In genomic region chr15:78572658-78573397, GRCm38 (mm10) we compare ENCODE assay signal across 9 mouse cellular contexts. TPM values are rescaled to one million over a fixed set of nuclear protein-coding genes. Genes with fewer than 3 reads are reported as not detected.
A peak's percentile ranks its signal among the peaks of the same experiment; 100 is the strongest.
DNase-seq lines count a peak whose midpoint lies in the region; ATAC-seq lines count a peak whose summit lies in the region.
"Had no signal": no experiment of that assay in that cellular context is flagged by ENCODE, and none has a peak within 500 bp of the region (broad histone marks: within the 10 kb centered on the region; RNA-seq: fewer than 3 reads in every experiment).

TSS of gene Rac2 (minus strand) at chr15:78572783.

- H3K9me3 ChIP-seq in kidney, embryonic 15.5 days (replicated peaks): no peaks in the 10 kb centered on the region
- no peaks in the 10 kb centered on the region for H3K9me3 ChIP-seq in intestine, embryonic 15.5 days
- H3K9me3 ChIP-seq in hindbrain, embryonic 16.5 days (ENCODE audit: control insufficient read depth, low read length): no peaks in the 10 kb centered on the region
- no peaks in the 10 kb centered on the region for H3K9me3 ChIP-seq in kidney, embryonic 14.5 days (ENCODE audit: control insufficient read depth, low read length)

- H3K9ac ChIP-seq in kidney, embryonic 15.5 days: no peak within 1 kb of the TSS
- no peak within 1 kb of the TSS for H3K9ac ChIP-seq in intestine, embryonic 15.5 days
- no peak within 1 kb of the TSS for H3K9ac ChIP-seq in hindbrain, embryonic 16.5 days (ENCODE audit: low read depth, low read length)
- no peak within 1 kb of the TSS for H3K9ac ChIP-seq in kidney, embryonic 14.5 days (ENCODE audit: low read depth, low read length)

- no peaks in the 10 kb centered on the region for H3K27me3 ChIP-seq in kidney, embryonic 15.5 days
- no peaks in the 10 kb centered on the region for H3K27me3 ChIP-seq in intestine, embryonic 15.5 days (replicated peaks)
- H3K27me3 ChIP-seq in hindbrain, embryonic 16.5 days (replicated peaks; ENCODE audit: control insufficient read depth, insufficient read depth, low read length): no peaks in the 10 kb centered on the region
- H3K27me3 ChIP-seq in kidney, embryonic 14.5 days (ENCODE audit: control insufficient read depth, insufficient read depth, low read length): no peaks in the 10 kb centered on the region

- no peak within 1 kb of the TSS for H3K27ac ChIP-seq in kidney, embryonic 15.5 days
- H3K27ac ChIP-seq in intestine, embryonic 15.5 days: no peak within 1 kb of the TSS
- no peak within 1 kb of the TSS for H3K27ac ChIP-seq in hindbrain, embryonic 16.5 days (ENCODE audit: low read depth, low read length)
- no peak within 1 kb of the TSS for H3K27ac ChIP-seq in kidney, embryonic 14.5 days (ENCODE audit: low read depth, low read length)

- H3K4me3 ChIP-seq in kidney, embryonic 15.5 days (replicated peaks): no peak within 1 kb of the TSS
- H3K4me3 ChIP-seq in intestine, embryonic 15.5 days (replicated peaks): peak within 1 kb of the TSS; percentile 4; the same call in 1 of the 2 replicates
- no peak within 1 kb of the TSS for H3K4me3 ChIP-seq in hindbrain, embryonic 16.5 days (ENCODE audit: low read length)
- H3K4me3 ChIP-seq in kidney, embryonic 14.5 days (ENCODE audit: low read length): no peak within 1 kb of the TSS

- ATAC-seq in kidney, embryonic 15.5 days (replicated peaks; ENCODE audit: low FRiP score): no peak
- ATAC-seq in intestine, embryonic 15.5 days: no peak
- ATAC-seq in megakaryocyte, adult 5-6 weeks (ENCODE audit: poor library complexity, severe bottlenecking): peak; percentile 81
- no peak for ATAC-seq in hindbrain, embryonic 16.5 days
- no peak for ATAC-seq in kidney, embryonic 14.5 days (ENCODE audit: low FRiP score, low TSS enrichment)

- no peaks in the 10 kb centered on the region for H3K36me3 ChIP-seq in kidney, embryonic 15.5 days
- H3K36me3 ChIP-seq in intestine, embryonic 15.5 days: no peaks in the 10 kb centered on the region
- no peaks in the 10 kb centered on the region for H3K36me3 ChIP-seq in hindbrain, embryonic 16.5 days (ENCODE audit: control insufficient read depth, insufficient read depth, low read length)
- H3K36me3 ChIP-seq in kidney, embryonic 14.5 days (ENCODE audit: control insufficient read depth, insufficient read depth, low read length): no peaks in the 10 kb centered on the region

- H3K4me1 ChIP-seq in kidney, embryonic 15.5 days: 0 out of 2 replicates have a peak, but pooled peaks cover 4% of the 10 kb centered on the region
- H3K4me1 ChIP-seq in intestine, embryonic 15.5 days (replicated peaks): no peaks in the 10 kb centered on the region
- H3K4me1 ChIP-seq in hindbrain, embryonic 16.5 days (ENCODE audit: control insufficient read depth, insufficient read depth, low read depth, low read length): no peaks in the 10 kb centered on the region
- H3K4me1 ChIP-seq in kidney, embryonic 14.5 days (ENCODE audit: control insufficient read depth, insufficient read depth, low read length): no peaks in the 10 kb centered on the region

- 80% methylated on average over 8 of the region's 8 CpGs for WGBS in kidney, embryonic 15.5 days
- WGBS in intestine, embryonic 15.5 days: 73% methylated on average over 8 of the region's 8 CpGs
- 81% methylated on average over 8 of the region's 8 CpGs for WGBS in hindbrain, embryonic 16.5 days
- 87% methylated on average over 8 of the region's 8 CpGs for WGBS in kidney, embryonic 14.5 days

- no peak for DNase-seq in kidney, postnatal 25 days
- peak; percentile 81 for DNase-seq in thymus, postnatal 4 days
- DNase-seq in ovary, postnatal 14 days (ENCODE audit: low spot score): no peak
- DNase-seq: kidney, adult 11 months had no signal

- no peak within 1 kb of the TSS for H3K4me2 ChIP-seq in kidney, embryonic 15.5 days
- no peak within 1 kb of the TSS for H3K4me2 ChIP-seq in intestine, embryonic 15.5 days (replicated peaks)
- no peak within 1 kb of the TSS for H3K4me2 ChIP-seq in hindbrain, embryonic 16.5 days (ENCODE audit: low read length)
- no peak within 1 kb of the TSS for H3K4me2 ChIP-seq in kidney, embryonic 14.5 days (replicated peaks; ENCODE audit: low read depth, low read length)

RNA-seq across cellular contexts. Expression of gene Rac2, which starts in this region (rescaled TPM):
- polyA plus RNA-seq in kidney, embryonic 15.5 days (2015; fragmentation: Nextera tagmentation; extraction: Ambion mirVana): 8.1 and 11.1 TPM in 2 replicates
- polyA plus RNA-seq in intestine, embryonic 15.5 days (2015; fragmentation: Nextera tagmentation; extraction: Ambion mirVana): 15.7 and 21.4 TPM in 2 replicates
- 581 and 637 TPM in 2 replicates for total RNA-seq in megakaryocyte, adult 5-6 weeks (2015)
- 416 and 453 TPM in 2 replicates for total RNA-seq in megakaryocyte, adult 5-6 weeks (2017)
- polyA plus RNA-seq in hindbrain, embryonic 16.5 days (2015; fragmentation: Nextera tagmentation; extraction: Ambion mirVana): 4.0 and 5.7 TPM in 2 replicates
- 6.1 and 7.6 TPM in 2 replicates for polyA plus RNA-seq in kidney, embryonic 14.5 days (2014; fragmentation: Nextera tagmentation; extraction: Ambion mirVana)
